Mouse (Mus musculus) midbrain, embryonic 14.5 days (tissue): Measurements from ENCODE around the gene Fis1. TPM values are rescaled to one million over a fixed set of nuclear protein-coding genes. Genes with fewer than 3 reads are reported as not detected.
A peak's percentile ranks its signal among the peaks of the same experiment; 100 is the strongest.

ENCODE experiments used
- ATAC-seq: fragments of 200-750 bp; cut with Nextera tagmentation; 2 replicates; pipeline ENCODE4 v1.8.0; 2017; ENCODE audit warnings: moderate number of reproducible peaks, moderate library complexity; ENCODE audit not compliant: low FRiP score, low TSS enrichment
- DNase-seq: peaks from one replicate; pipeline ENCODE4 v3.0.0-alpha.2; 2015
- H3K27ac ChIP-seq: fragments of 300-500 bp; sonication (generic); replicated peaks from 2 replicates; pipeline ENCODE4 v1.5.1; 2014; ENCODE audit warnings: mild to moderate bottlenecking, low read depth, low read length, moderate library complexity
- H3K27me3 ChIP-seq: fragments of 300-500 bp; sonication (generic); 2 replicates; pipeline ENCODE4 v1.6.1; 2014; ENCODE audit warnings: low read length, control low read depth, mixed read lengths; ENCODE audit not compliant: control insufficient read depth, insufficient read depth
- H3K36me3 ChIP-seq: fragments of 300-500 bp; sonication (generic); 2 replicates; pipeline ENCODE4 v1.6.1; 2014; ENCODE audit warnings: low read length, control low read depth; ENCODE audit not compliant: control insufficient read depth, insufficient read depth
- H3K4me1 ChIP-seq: fragments of 300-500 bp; sonication (generic); 2 replicates; pipeline ENCODE4 v1.6.1; 2014; ENCODE audit warnings: mild to moderate bottlenecking, antibody characterized with exemption, low read length, control low read depth; ENCODE audit not compliant: control insufficient read depth, insufficient read depth
- H3K4me2 ChIP-seq: fragments of 300-500 bp; sonication (generic); 2 replicates; pipeline ENCODE4 v1.6.1; 2014; ENCODE audit warnings: mild to moderate bottlenecking, low read length, moderate library complexity
- H3K4me3 ChIP-seq: fragments of 300-500 bp; sonication (generic); replicated peaks from 2 replicates; pipeline ENCODE4 v1.5.1; 2014; ENCODE audit warnings: low read depth, low read length
- H3K9ac ChIP-seq: fragments of 300-500 bp; sonication (generic); replicated peaks from 2 replicates; pipeline ENCODE4 v1.6.1; 2014; ENCODE audit warnings: mild to moderate bottlenecking, low read length, moderate library complexity
- H3K9me3 ChIP-seq: fragments of 300-500 bp; sonication (generic); 2 replicates; pipeline ENCODE4 v1.6.1; 2016; ENCODE audit warnings: low read length, control low read depth, mixed read lengths; ENCODE audit not compliant: control insufficient read depth
- WGBS: fragments of 180-500 bp; shearing (Covaris S2); extraction: QIAGEN DNeasy Blood & Tissue Kit; methylation state at CpG from one replicate; pipeline ENCODE4 v1.1.7; 2014; 5-methylcytosine and 5-hydroxymethylcytosine counted together
- polyA plus RNA-seq: library from polyadenylated mRNA; unstranded; fragments of >200 nt; fragmentation: Nextera tagmentation; extraction: Ambion mirVana; gene quantifications from 2 replicates; pipeline ENCODE4 v1.2.1, GENCODE M21; 2014

Gene Fis1
- polyA plus RNA-seq, 1 experiment from 2014 or later: 440 TPM

- 75% methylated on average over 10 of the region's 10 CpGs for WGBS
- H3K27me3 ChIP-seq: no peaks in the 10 kb centered on the region
- no peak overlapping the region for H3K4me2 ChIP-seq
- DNase-seq (no peak), ATAC-seq (no peak)
- H3K4me3 ChIP-seq: no peak overlapping the region
- H3K4me1 ChIP-seq: peaks cover 6% of the 10 kb centered on the region
- no peaks in the 10 kb centered on the region for H3K9me3 ChIP-seq
- peaks cover 47% of the 10 kb centered on the region for H3K36me3 ChIP-seq
- H3K27ac ChIP-seq: no peak overlapping the region
- no peak overlapping the region for H3K9ac ChIP-seq
Measured at GRCm38 (mm10) chr5:136967592-136967991, 14.5 kb downstream of the Fis1 start.

- DNase-seq: peak; percentile 58
- Histone ChIP-seq H3K27me3 (no peaks in the 10 kb centered on the region), H3K9ac (no peak overlapping the region), H3K27ac (no peak overlapping the region), H3K36me3 (peaks cover 20% of the 10 kb centered on the region), H3K4me3 (no peak overlapping the region), H3K9me3 (no peaks in the 10 kb centered on the region), H3K4me2 (no peak overlapping the region), H3K4me1 (no peaks in the 10 kb centered on the region)
- WGBS: 75% methylated on average over 1 of the region's 1 CpGs
- ATAC-seq: no peak
Measured at GRCm38 (mm10) chr5:136970703-136971102, 17.6 kb downstream of the Fis1 start.

GRCm38 (mm10) chr5:136973670-136974069, 20.6 kb downstream of the Fis1 start:
- no peaks in the 10 kb centered on the region for H3K4me1 ChIP-seq
- H3K9me3 ChIP-seq: no peaks in the 10 kb centered on the region
- WGBS: 80% methylated on average over 8 of the region's 8 CpGs
- H3K36me3 ChIP-seq: no peaks in the 10 kb centered on the region
- H3K4me3 ChIP-seq: no peak overlapping the region
- no peak overlapping the region for H3K4me2 ChIP-seq
- no peak overlapping the region for H3K27ac ChIP-seq
- DNase-seq: no peak
- H3K27me3 ChIP-seq: no peaks in the 10 kb centered on the region
- no peak for ATAC-seq
- H3K9ac ChIP-seq: no peak overlapping the region

- WGBS: 72% methylated on average over 4 of the region's 4 CpGs
- H3K4me3 ChIP-seq: no peak overlapping the region
- no peak overlapping the region for H3K9ac ChIP-seq
- H3K4me1 ChIP-seq: no peaks in the 10 kb centered on the region
- ATAC-seq: no peak
- H3K27me3 ChIP-seq: no peaks in the 10 kb centered on the region
- H3K9me3 ChIP-seq: no peaks in the 10 kb centered on the region
- no peak overlapping the region for H3K4me2 ChIP-seq
- no peak overlapping the region for H3K27ac ChIP-seq
- DNase-seq: no peak
- peaks cover 19% of the 10 kb centered on the region for H3K36me3 ChIP-seq
Measured at GRCm38 (mm10) chr5:136977769-136978168, 24.7 kb downstream of the Fis1 start.

- Histone ChIP-seq H3K9me3 (no peaks in the 10 kb centered on the region), H3K4me1 (no peaks in the 10 kb centered on the region), H3K9ac (no peak overlapping the region), H3K36me3 (peaks cover 27% of the 10 kb centered on the region), H3K27me3 (no peaks in the 10 kb centered on the region), H3K4me3 (no peak overlapping the region), H3K4me2 (no peak overlapping the region), H3K27ac (no peak overlapping the region)
- 90% methylated on average over 2 of the region's 2 CpGs for WGBS
- DNase-seq (no peak), ATAC-seq (no peak)
Measured at GRCm38 (mm10) chr5:136979762-136980161, 26.7 kb downstream of the Fis1 start.

- DNase-seq: no peak
Measured at GRCm38 (mm10) chr5:136980974-136981373, 27.9 kb downstream of the Fis1 start.

GRCm38 (mm10) chr5:136982338-136982930, 29.4 kb downstream of the Fis1 start:
- Histone ChIP-seq H3K9me3 (no peaks in the 10 kb centered on the region), H3K4me2 (no peak overlapping the region), H3K36me3 (peaks cover 27% of the 10 kb centered on the region), H3K9ac (no peak overlapping the region), H3K27me3 (no peaks in the 10 kb centered on the region), H3K4me3 (no peak overlapping the region), H3K4me1 (peaks cover 5% of the 10 kb centered on the region), H3K27ac (no peak overlapping the region)
- ATAC-seq: no peak
- 48% methylated on average over 14 of the region's 16 CpGs for WGBS
- DNase-seq: peak; percentile 79

More at GRCm38 (mm10) chr5:136980974-136981373, 27.9 kb downstream of the Fis1 start:
- Histone ChIP-seq H3K4me2 (no peak overlapping the region), H3K4me1 (peaks cover 2% of the 10 kb centered on the region), H3K27ac (no peak overlapping the region), H3K27me3 (no peaks in the 10 kb centered on the region), H3K4me3 (no peak overlapping the region), H3K9ac (no peak overlapping the region), H3K36me3 (peaks cover 27% of the 10 kb centered on the region), H3K9me3 (no peaks in the 10 kb centered on the region)
- 89% methylated on average over 8 of the region's 8 CpGs for WGBS
- ATAC-seq: no peak

GRCm38 (mm10) chr5:136984828-136985227, 31.8 kb downstream of the Fis1 start:
- WGBS: 62% methylated on average over 14 of the region's 14 CpGs
- Histone ChIP-seq H3K4me2 (no peak overlapping the region), H3K27me3 (no peaks in the 10 kb centered on the region), H3K36me3 (peaks cover 38% of the 10 kb centered on the region), H3K9me3 (no peaks in the 10 kb centered on the region), H3K4me1 (peaks cover 11% of the 10 kb centered on the region), H3K9ac (no peak overlapping the region), H3K4me3 (no peak overlapping the region), H3K27ac (no peak overlapping the region)
- DNase-seq (no peak), ATAC-seq (no peak)

- Histone ChIP-seq H3K4me2 (peak within 1 kb of the TSS; percentile 91), H3K4me1 (peaks cover 11% of the 10 kb centered on the region), H3K27ac (peak within 1 kb of the TSS; percentile 97), H3K9me3 (no peaks in the 10 kb centered on the region), H3K36me3 (peaks cover 45% of the 10 kb centered on the region), H3K4me3 (peak within 1 kb of the TSS; percentile 88), H3K27me3 (no peaks in the 10 kb centered on the region), H3K9ac (peak within 1 kb of the TSS; percentile 98)
- WGBS: under 1% methylated on average over 26 of the region's 26 CpGs
- peak; percentile 91 for ATAC-seq
- peak; percentile 100 for DNase-seq
Measured at GRCm38 (mm10) chr5:136986695-136987137, 33.6 kb downstream of the Fis1 start, which contains the start of gene Plod3. Gene Plod3 (plus strand): TSS chr5:136987019.
